Mouse (Mus musculus): ENCODE results near the gene Saa4.

Saa4 gene

DNA sequence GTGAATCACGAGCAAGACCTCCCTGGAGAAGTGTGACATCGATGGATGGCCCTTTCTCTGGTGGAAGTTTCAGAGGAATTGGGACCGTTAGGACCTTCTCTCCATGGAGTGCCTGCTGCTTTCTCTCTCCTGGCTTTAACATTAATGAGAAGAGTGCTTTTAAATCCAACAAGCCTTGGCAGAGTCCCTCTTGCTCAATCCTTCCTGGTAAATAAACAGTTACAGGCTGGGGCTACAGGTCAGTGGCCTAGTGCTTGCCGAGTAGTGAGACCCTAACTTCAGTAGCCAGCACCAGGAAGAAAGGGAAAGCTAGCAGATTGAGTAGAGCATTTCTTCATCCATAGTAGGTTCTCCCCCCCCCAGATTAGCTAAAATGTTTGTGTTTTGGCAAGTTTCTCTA, at the start of gene Saa4:
TSS of gene Saa4 (minus strand) at position 146 of the 400 bp plus-strand sequence.
- TF ChIP-seq NANOG (IDR thresholded peaks at IDR 0.05; ENCODE audit: borderline replicate concordance, low read length), result no peak
- no peak for TF ChIP-seq POU5F1 (IDR thresholded peaks at IDR 0.05; ENCODE audit: borderline replicate concordance, low read length)
- no peak for TF ChIP-seq CTCF (conservative IDR thresholded peaks at IDR 0.05; ENCODE audit: low read length)
- Histone ChIP-seq H3K4me1 (replicated peaks; ENCODE audit: low read depth, low read length) (peaks cover 8% of the 10 kb centered on the region), H3K27me3 (ENCODE audit: insufficient read depth, low read length) (no peaks in the 10 kb centered on the region), H3K9me3 (ENCODE audit: low read length) (no peaks in the 10 kb centered on the region), H3K4me3 (replicated peaks; ENCODE audit: low read length) (no peak within 1 kb of the TSS), H3K36me3 (ENCODE audit: insufficient read depth, low read length) (no peaks in the 10 kb centered on the region)

DNA sequence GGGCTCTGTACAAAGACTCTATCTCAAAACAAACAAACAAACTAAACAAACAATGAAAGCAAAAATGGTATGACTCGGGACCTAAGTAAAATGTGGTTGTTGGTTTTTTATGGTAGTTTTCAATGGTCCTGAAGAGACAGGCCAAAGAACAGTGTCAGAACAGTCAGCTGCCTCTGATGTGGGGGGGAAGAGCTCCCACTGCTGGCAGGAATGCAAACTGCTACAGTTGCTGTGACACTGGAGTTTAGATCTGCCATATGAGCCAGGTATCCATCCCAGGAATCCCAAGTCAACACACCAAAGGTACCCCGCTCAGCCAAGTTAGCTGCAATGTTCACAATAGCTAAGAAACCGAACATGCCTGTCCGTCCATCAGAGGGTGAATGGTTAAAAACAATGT, 38.3 kb upstream of the Saa4 start:
- TF ChIP-seq POU5F1 (IDR thresholded peaks at IDR 0.05; ENCODE audit: borderline replicate concordance, low read length) (no peak), CTCF (conservative IDR thresholded peaks at IDR 0.05; ENCODE audit: low read length) (peak; percentile 31)
- Histone ChIP-seq H3K9me3 (ENCODE audit: low read length) (no peaks in the 10 kb centered on the region), H3K4me3 (replicated peaks; ENCODE audit: low read length) (no peak overlapping the region), H3K27me3 (ENCODE audit: insufficient read depth, low read length) (no peaks in the 10 kb centered on the region), H3K36me3 (ENCODE audit: insufficient read depth, low read length) (peaks cover 55% of the 10 kb centered on the region), H3K4me1 (replicated peaks; ENCODE audit: low read depth, low read length) (peaks cover 24% of the 10 kb centered on the region)

DNA sequence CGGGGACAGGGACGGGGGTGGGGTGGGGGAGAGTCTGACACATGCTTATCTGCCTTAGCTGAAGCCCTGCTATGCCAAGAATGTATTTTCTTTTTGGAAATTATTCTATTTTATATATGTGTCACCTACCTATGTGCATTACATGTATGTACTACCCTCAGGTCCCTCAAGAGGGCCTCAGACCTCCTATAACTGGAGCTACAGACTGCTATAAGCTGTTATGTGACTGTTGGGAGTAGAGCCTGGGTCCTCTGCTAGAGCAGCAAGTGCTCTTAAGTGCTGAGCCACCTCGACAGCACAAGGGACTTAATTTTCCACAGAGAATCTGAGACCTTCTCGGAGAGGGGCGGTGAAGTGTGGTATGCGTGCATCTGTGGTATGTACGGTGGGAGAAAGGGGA, 36.0 kb upstream of the Saa4 start:
- TF ChIP-seq CTCF (conservative IDR thresholded peaks at IDR 0.05; ENCODE audit: low read length) (peak; percentile 44), POU5F1 (IDR thresholded peaks at IDR 0.05; ENCODE audit: borderline replicate concordance, low read length) (no peak), NANOG (IDR thresholded peaks at IDR 0.05; ENCODE audit: borderline replicate concordance, low read length) (no peak)
- H3K9me3 ChIP-seq (ENCODE audit: low read length), result no peaks in the 10 kb centered on the region
- peaks cover 24% of the 10 kb centered on the region for H3K4me1 ChIP-seq (replicated peaks; ENCODE audit: low read depth, low read length)
- H3K4me3 ChIP-seq (replicated peaks; ENCODE audit: low read length), result 0 out of 2 replicates have a peak overlapping the region, but pooled peaks have one; percentile 26
- H3K27me3 ChIP-seq (ENCODE audit: insufficient read depth, low read length), result no peaks in the 10 kb centered on the region
- peaks cover 39% of the 10 kb centered on the region for H3K36me3 ChIP-seq (ENCODE audit: insufficient read depth, low read length)

DNA sequence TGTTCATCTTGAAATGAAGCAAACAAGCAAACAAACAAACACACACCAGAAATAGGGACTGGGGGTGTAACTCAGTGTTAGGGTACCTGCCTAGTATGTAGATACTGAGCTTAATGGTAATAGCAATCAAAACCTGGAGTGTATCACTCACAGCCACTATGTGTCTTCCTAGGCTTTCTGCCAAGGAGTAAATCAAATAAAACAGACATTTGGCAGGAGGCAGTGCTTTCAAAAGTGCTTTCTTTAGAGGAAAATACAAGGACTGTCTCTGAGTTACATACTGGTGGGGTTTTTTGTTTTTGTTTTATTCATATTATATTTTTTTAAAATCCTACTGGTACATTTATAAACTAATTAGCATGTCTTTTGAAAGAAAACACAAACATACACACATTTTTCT, 35.0 kb upstream of the Saa4 start:
- H3K27me3 ChIP-seq (ENCODE audit: insufficient read depth, low read length), result no peaks in the 10 kb centered on the region
- H3K4me3 ChIP-seq (replicated peaks; ENCODE audit: low read length), result no peak overlapping the region
- peaks cover 43% of the 10 kb centered on the region for H3K36me3 ChIP-seq (ENCODE audit: insufficient read depth, low read length)
- H3K9me3 ChIP-seq (ENCODE audit: low read length), result no peaks in the 10 kb centered on the region
- TF ChIP-seq NANOG (IDR thresholded peaks at IDR 0.05; ENCODE audit: borderline replicate concordance, low read length), result no peak
- H3K4me1 ChIP-seq (replicated peaks; ENCODE audit: low read depth, low read length), result peaks cover 24% of the 10 kb centered on the region

DNA sequence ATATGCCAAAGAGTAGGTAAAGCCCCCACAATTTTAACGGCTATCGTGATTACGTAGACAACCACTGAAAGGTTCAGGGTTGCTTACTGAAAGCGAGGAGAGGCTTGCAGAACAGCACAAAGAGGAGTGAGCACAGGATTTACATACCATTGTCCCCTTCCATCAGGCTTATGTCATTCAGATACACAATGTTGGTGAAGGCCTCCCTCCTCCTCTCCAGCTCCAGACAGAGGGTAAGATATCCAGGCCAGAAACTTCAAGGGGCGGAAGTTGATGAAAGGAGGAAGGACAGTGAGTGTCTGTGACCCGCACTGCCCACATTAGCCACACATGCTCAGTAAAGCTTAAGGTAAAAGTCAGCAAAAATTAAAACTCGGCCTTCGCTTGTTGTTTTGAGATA, 32.3 kb upstream of the Saa4 start:
- H3K9me3 ChIP-seq (ENCODE audit: low read length), result no peaks in the 10 kb centered on the region
- TF ChIP-seq NANOG (IDR thresholded peaks at IDR 0.05; ENCODE audit: borderline replicate concordance, low read length), result no peak
- TF ChIP-seq POU5F1 (IDR thresholded peaks at IDR 0.05; ENCODE audit: borderline replicate concordance, low read length), result no peak
- no peak for TF ChIP-seq CTCF (conservative IDR thresholded peaks at IDR 0.05; ENCODE audit: low read length)
- H3K36me3 ChIP-seq (ENCODE audit: insufficient read depth, low read length), result peaks cover 31% of the 10 kb centered on the region
- no peak overlapping the region for H3K4me3 ChIP-seq (replicated peaks; ENCODE audit: low read length)
- H3K27me3 ChIP-seq (ENCODE audit: insufficient read depth, low read length), result no peaks in the 10 kb centered on the region
- peaks cover 30% of the 10 kb centered on the region for H3K4me1 ChIP-seq (replicated peaks; ENCODE audit: low read depth, low read length)

DNA sequence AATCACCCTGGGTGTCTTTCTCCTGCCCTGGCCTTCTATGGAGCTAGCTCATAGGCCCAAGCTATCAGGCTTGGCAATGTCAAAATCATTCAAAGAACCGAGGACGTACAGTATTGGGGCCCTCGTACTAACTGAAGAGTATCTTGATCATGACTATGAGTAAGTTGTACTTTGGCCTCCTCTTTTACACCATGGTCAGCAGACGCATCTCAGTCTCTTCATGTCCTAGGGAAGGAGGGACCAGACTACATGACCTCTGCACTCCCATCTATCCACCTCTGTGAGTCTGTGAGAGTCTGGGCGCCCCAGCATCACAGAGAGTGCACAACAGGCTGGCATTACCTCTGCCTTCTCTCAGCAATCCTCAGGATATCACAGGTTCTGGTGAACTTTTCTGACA, 30.2 kb upstream of the Saa4 start:
- Histone ChIP-seq H3K9me3 (ENCODE audit: low read length) (no peaks in the 10 kb centered on the region), H3K4me3 (replicated peaks; ENCODE audit: low read length) (no peak overlapping the region), H3K27me3 (ENCODE audit: insufficient read depth, low read length) (no peaks in the 10 kb centered on the region), H3K4me1 (replicated peaks; ENCODE audit: low read depth, low read length) (peaks cover 20% of the 10 kb centered on the region), H3K36me3 (ENCODE audit: insufficient read depth, low read length) (peaks cover 23% of the 10 kb centered on the region)
- TF ChIP-seq POU5F1 (IDR thresholded peaks at IDR 0.05; ENCODE audit: borderline replicate concordance, low read length), result no peak
- TF ChIP-seq NANOG (IDR thresholded peaks at IDR 0.05; ENCODE audit: borderline replicate concordance, low read length), result no peak
- TF ChIP-seq CTCF (conservative IDR thresholded peaks at IDR 0.05; ENCODE audit: low read length), result no peak

DNA sequence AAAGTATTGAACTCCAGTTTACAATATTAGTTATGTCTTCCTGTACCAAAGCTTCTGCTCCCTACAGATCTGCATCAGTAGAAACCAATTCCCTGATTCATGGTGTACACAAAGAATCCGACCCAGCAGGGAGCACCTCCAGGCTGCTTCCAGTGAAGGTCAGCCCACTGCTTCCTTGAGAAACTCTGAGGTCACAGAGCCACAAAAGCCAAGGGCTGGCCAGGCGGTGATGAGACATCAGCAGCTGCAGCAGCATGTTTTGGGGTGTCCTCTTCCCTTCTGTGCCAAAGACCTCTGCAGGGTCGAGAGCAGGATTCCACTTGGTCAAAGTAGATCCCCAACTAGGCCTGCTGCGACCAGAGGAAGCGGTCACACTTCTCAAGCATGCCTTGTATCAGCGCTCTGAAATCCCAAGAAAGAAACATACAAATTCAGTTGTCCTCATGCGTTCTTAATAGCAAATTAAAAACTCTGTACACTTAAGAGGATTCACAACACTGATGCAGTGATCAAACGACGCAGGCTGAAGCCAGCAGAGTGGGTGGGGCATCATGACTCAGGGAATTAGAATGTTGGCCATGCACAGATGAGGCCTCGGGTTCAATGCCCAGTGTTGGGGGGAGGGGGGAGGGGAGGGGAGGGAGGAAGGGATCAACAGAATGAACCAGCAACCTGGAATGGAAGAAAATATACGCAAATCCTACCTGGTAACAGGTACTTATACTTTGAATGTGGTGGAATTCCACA, 28.8 kb upstream of the Saa4 start:
- peaks cover 17% of the 10 kb centered on the region for H3K36me3 ChIP-seq (ENCODE audit: insufficient read depth, low read length)
- no peaks in the 10 kb centered on the region for H3K27me3 ChIP-seq (ENCODE audit: insufficient read depth, low read length)
- no peaks in the 10 kb centered on the region for H3K9me3 ChIP-seq (ENCODE audit: low read length)
- peaks cover 20% of the 10 kb centered on the region for H3K4me1 ChIP-seq (replicated peaks; ENCODE audit: low read depth, low read length)
- TF ChIP-seq POU5F1 (IDR thresholded peaks at IDR 0.05; ENCODE audit: borderline replicate concordance, low read length) (no peak), CTCF (conservative IDR thresholded peaks at IDR 0.05; ENCODE audit: low read length) (no peak), NANOG (IDR thresholded peaks at IDR 0.05; ENCODE audit: borderline replicate concordance, low read length) (no peak)
- peak overlapping the region; percentile 26; the same call in 1 of the 2 replicates for H3K4me3 ChIP-seq (replicated peaks; ENCODE audit: low read length)

DNA sequence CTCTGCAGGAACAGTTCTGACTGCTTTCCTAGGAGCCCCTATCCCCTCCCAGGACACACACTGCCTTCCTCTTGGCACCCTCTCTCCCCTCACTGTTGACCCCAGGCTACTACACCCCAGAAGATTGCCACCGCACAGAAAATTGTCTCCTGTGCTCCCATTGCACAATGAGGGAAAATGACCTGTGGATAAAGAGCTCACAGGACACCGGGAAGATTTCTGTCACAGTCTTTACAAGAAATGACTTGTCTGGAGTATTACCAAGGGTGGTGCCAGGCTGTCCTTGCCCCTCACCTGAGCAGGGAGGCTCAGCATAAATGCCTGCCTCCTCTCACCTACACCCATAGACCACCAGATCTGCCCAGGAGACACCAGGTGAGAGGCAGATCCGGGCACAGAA, 19.1 kb upstream of the Saa4 start, which contains the start of gene Saa2:
TSS of gene Saa2 (plus strand) at position 301 of the 400 bp plus-strand sequence.
- Histone ChIP-seq H3K9me3 (ENCODE audit: low read length) (no peaks in the 10 kb centered on the region), H3K4me1 (replicated peaks; ENCODE audit: low read depth, low read length) (peaks cover 12% of the 10 kb centered on the region), H3K36me3 (ENCODE audit: insufficient read depth, low read length) (no peaks in the 10 kb centered on the region), H3K27me3 (ENCODE audit: insufficient read depth, low read length) (no peaks in the 10 kb centered on the region), H3K4me3 (replicated peaks; ENCODE audit: low read length) (no peak within 1 kb of the TSS)
- TF ChIP-seq POU5F1 (IDR thresholded peaks at IDR 0.05; ENCODE audit: borderline replicate concordance, low read length) (no peak), CTCF (conservative IDR thresholded peaks at IDR 0.05; ENCODE audit: low read length) (no peak), NANOG (IDR thresholded peaks at IDR 0.05; ENCODE audit: borderline replicate concordance, low read length) (no peak)

DNA sequence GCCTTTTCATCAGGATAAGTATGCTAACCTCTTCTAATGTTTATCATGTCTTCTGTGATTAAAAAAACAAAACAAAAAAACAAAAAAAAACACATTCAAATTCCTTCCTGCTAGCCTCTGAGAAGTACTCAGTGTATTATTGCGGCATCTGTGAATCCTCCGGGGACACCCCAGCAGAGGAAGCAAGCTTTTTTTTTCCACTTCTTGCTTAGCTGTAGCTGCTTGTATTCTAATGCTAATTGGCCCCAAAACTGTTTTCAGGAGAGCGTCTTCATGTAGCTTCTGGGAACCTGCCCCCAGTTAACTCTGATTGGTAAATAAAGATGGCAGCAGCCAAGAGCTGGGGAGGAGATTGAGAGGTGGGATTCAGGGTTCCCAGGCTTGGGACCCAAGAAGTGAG, 16.1 kb upstream of the Saa4 start:
- Histone ChIP-seq H3K9me3 (ENCODE audit: low read length) (no peaks in the 10 kb centered on the region), H3K36me3 (ENCODE audit: insufficient read depth, low read length) (no peaks in the 10 kb centered on the region), H3K4me1 (replicated peaks; ENCODE audit: low read depth, low read length) (peaks cover 12% of the 10 kb centered on the region), H3K27me3 (ENCODE audit: insufficient read depth, low read length) (no peaks in the 10 kb centered on the region), H3K4me3 (replicated peaks; ENCODE audit: low read length) (no peak overlapping the region)
- TF ChIP-seq CTCF (conservative IDR thresholded peaks at IDR 0.05; ENCODE audit: low read length), result no peak
- no peak for TF ChIP-seq NANOG (IDR thresholded peaks at IDR 0.05; ENCODE audit: borderline replicate concordance, low read length)
- TF ChIP-seq POU5F1 (IDR thresholded peaks at IDR 0.05; ENCODE audit: borderline replicate concordance, low read length), result no peak

Data from E14TG2a.4 (cell line).